Mouse (Mus musculus) CD8-positive naive resting alpha-beta T cell, adult 57 days (primary cell): ENCODE measurements around the gene Hist1h2ak. TPM values are rescaled to one million over a fixed set of nuclear protein-coding genes. Genes with fewer than 3 reads are reported as not detected.

Source experiments
- total RNA-seq: library from RNA; stranded (reverse); gene quantifications from one replicate; pipeline ENCODE4 v1.2.4, GENCODE M21; 2023

Hist1h2ak gene
- 31.4 TPM for total RNA-seq

GRCm38 (mm10) chr13:21753524-21754285 lies at the start of gene Hist1h2ak, which contains the start of gene Hist1h2bn:
TSS of gene Hist1h2ak (minus strand) at chr13:21753827.
TSS of gene Hist1h2bn (plus strand) at chr13:21754123.

GRCm38 (mm10) chr13:21786899-21787629 lies 33.4 kb upstream of the Hist1h2ak start, which contains the start of the genes Hist1h2an and Hist1h2bp:
TSS of gene Hist1h2an (minus strand) at chr13:21787218.
TSS of gene Hist1h2bp (plus strand) at chr13:21787461.

GRCm38 (mm10) chr13:21783255-21783617 lies 29.6 kb upstream of the Hist1h2ak start, which contains the start of gene Hist1h3i:
TSS of gene Hist1h3i (minus strand) at chr13:21783370.

GRCm38 (mm10) chr13:21779767-21780731 lies 26.4 kb upstream of the Hist1h2ak start, which contains the start of gene Hist1h1b:
TSS of gene Hist1h1b (minus strand) at chr13:21780625.

GRCm38 (mm10) chr13:21750159-21751017 lies 3.2 kb downstream of the Hist1h2ak start, which contains the start of gene Hist1h4k:
TSS of gene Hist1h4k (minus strand) at chr13:21750505.

GRCm38 (mm10) chr13:21734906-21735767 lies 18.5 kb downstream of the Hist1h2ak start, which contains the start of gene Hist1h4j:
TSS of gene Hist1h4j (plus strand) at chr13:21735064.

GRCm38 (mm10) chr13:21721757-21722372 lies 31.8 kb downstream of the Hist1h2ak start, which contains the start of gene Hist1h2bm:
TSS of gene Hist1h2bm (plus strand) at chr13:21722044.

GRCm38 (mm10) chr13:21717397-21718357 lies 36.0 kb downstream of the Hist1h2ak start, which contains the start of gene Hist1h3h:
TSS of gene Hist1h3h (plus strand) at chr13:21717659.

GRCm38 (mm10) chr13:21715864-21716539 lies 37.6 kb downstream of the Hist1h2ak start, which contains the start of the genes Hist1h2bl and Hist1h2ai:
TSS of gene Hist1h2bl (minus strand) at chr13:21716143.
TSS of gene Hist1h2ai (plus strand) at chr13:21716422.

Other genes with a start within 250 kb of the Hist1h2ak start
- 11.5 TPM for gene Zkscan8, start 222.7 kb downstream of the Hist1h2ak start, total RNA-seq
- gene Olfr1366, start 211.0 kb downstream of the Hist1h2ak start, total RNA-seq, result not detected
- not detected for gene Olfr1535, start 193.9 kb downstream of the Hist1h2ak start, total RNA-seq
- not detected for gene Olfr1364, start 172.1 kb downstream of the Hist1h2ak start, total RNA-seq
- not detected for gene Olfr1362, start 139.8 kb downstream of the Hist1h2ak start, total RNA-seq
- gene Olfr11, start 111.3 kb downstream of the Hist1h2ak start, total RNA-seq, result not detected
- not detected for gene Olfr1361, start 90.4 kb downstream of the Hist1h2ak start, total RNA-seq
- gene Olfr1360, start 76.4 kb downstream of the Hist1h2ak start, total RNA-seq, result not detected
- gene Olfr1359, start 55.7 kb downstream of the Hist1h2ak start, total RNA-seq, result not detected
- 29.9 TPM for gene Hist1h2bl, start 37.7 kb downstream of the Hist1h2ak start, total RNA-seq
- 37.0 TPM for gene Hist1h2ai, start 37.4 kb downstream of the Hist1h2ak start, total RNA-seq
- gene Hist1h3h, start 36.2 kb downstream of the Hist1h2ak start, total RNA-seq, result 46.7 TPM
- 4.5 TPM for gene Hist1h2bm, start 31.8 kb downstream of the Hist1h2ak start, total RNA-seq
- 10.9 TPM for gene Hist1h4j, start 18.8 kb downstream of the Hist1h2ak start, total RNA-seq
- gene Hist1h4k, start 3.3 kb downstream of the Hist1h2ak start, total RNA-seq, result 328 TPM
- gene Hist1h2bn, start 296 bp upstream of the Hist1h2ak start, total RNA-seq, result 80.0 TPM
- gene Hist1h1b, start 26.8 kb upstream of the Hist1h2ak start, total RNA-seq, result 8.9 TPM
- 144 TPM for gene Hist1h3i, start 29.5 kb upstream of the Hist1h2ak start, total RNA-seq
- gene Hist1h2an, start 33.4 kb upstream of the Hist1h2ak start, total RNA-seq, result 10.1 TPM
- gene Hist1h2bp, start 33.6 kb upstream of the Hist1h2ak start, total RNA-seq, result 16.9 TPM
- gene Hist1h2bq, start 56.4 kb upstream of the Hist1h2ak start, total RNA-seq, result 74.5 TPM
- gene Hist1h2ao, start 56.6 kb upstream of the Hist1h2ak start, total RNA-seq, result 58.9 TPM
- 281 TPM for gene Hist1h4m, start 57.9 kb upstream of the Hist1h2ak start, total RNA-seq
- 118 TPM for gene Hist1h4n, start 78.4 kb upstream of the Hist1h2ak start, total RNA-seq
- gene Hist1h2ap, start 79.7 kb upstream of the Hist1h2ak start, total RNA-seq, result 61.6 TPM
- gene Hist1h2br, start 79.9 kb upstream of the Hist1h2ak start, total RNA-seq, result 74.1 TPM
- gene Zfp184, start 191.3 kb upstream of the Hist1h2ak start, total RNA-seq, result 0.67 TPM
- gene Pom121l2, start 227.4 kb upstream of the Hist1h2ak start, total RNA-seq, result not detected